Mouse (Mus musculus): Measurements from ENCODE around the gene Slc28a1. TPM values are rescaled to one million over a fixed set of nuclear protein-coding genes. Genes with fewer than 3 reads are reported as not detected.
"Not testable (repeated sequence)": the region's sequence is repeated elsewhere in the genome, so short reads cannot be mapped to it uniquely, and the experiment has no call there.

Slc28a1 gene
- total and polyA plus RNA-seq, 2 experiments from 2014 or later = 0.12 to 0.48 TPM

GRCm38 (mm10) chr7:81179494-81179893 lies 64.9 kb downstream of the Slc28a1 start:
- Histone ChIP-seq H3K4me2 (ENCODE audit: low read depth) (no peak overlapping the region), H3K9ac (no peak overlapping the region), H3K9me3 (ENCODE audit: low read length) (no peaks in the 10 kb centered on the region), H3K4me1 (ENCODE audit: insufficient read depth) (no peaks in the 10 kb centered on the region), H3K27me3 (ENCODE audit: insufficient read depth, low read length) (no peaks in the 10 kb centered on the region), H3K27ac (ENCODE audit: low read depth, low read length) (no peak overlapping the region), H3K4me3 (ENCODE audit: low read depth, low read length) (no peak overlapping the region), H3K36me3 (ENCODE audit: insufficient read depth) (no peaks in the 10 kb centered on the region)
- ATAC-seq = no peak
- DNase-seq = no peak
- WGBS = 72% methylated on average over 5 of the region's 5 CpGs
- TF ChIP-seq CTCF (IDR thresholded peaks at IDR 0.05; ENCODE audit: low read depth) = no peak

GRCm38 (mm10) chr7:81182492-81183175 lies 68.0 kb downstream of the Slc28a1 start:
- Histone ChIP-seq H3K4me3 (ENCODE audit: low read depth, low read length) (no peak overlapping the region), H3K4me1 (ENCODE audit: insufficient read depth) (no peaks in the 10 kb centered on the region), H3K27ac (ENCODE audit: low read depth, low read length) (no peak overlapping the region), H3K27me3 (ENCODE audit: insufficient read depth, low read length) (no peaks in the 10 kb centered on the region), H3K36me3 (ENCODE audit: insufficient read depth) (no peaks in the 10 kb centered on the region), H3K4me2 (ENCODE audit: low read depth) (no peak overlapping the region), H3K9ac (no peak overlapping the region), H3K9me3 (ENCODE audit: low read length) (no peaks in the 10 kb centered on the region)
- TF ChIP-seq CTCF (IDR thresholded peaks at IDR 0.05; ENCODE audit: low read depth) = no peak
- no peak for ATAC-seq
- DNase-seq = no peak
- WGBS = 83% methylated on average over 10 of the region's 10 CpGs

GRCm38 (mm10) chr7:81183181-81183580 lies 68.6 kb downstream of the Slc28a1 start:
- no peaks in the 10 kb centered on the region for H3K36me3 ChIP-seq (ENCODE audit: insufficient read depth)
- no peaks in the 10 kb centered on the region for H3K4me1 ChIP-seq (ENCODE audit: insufficient read depth)
- H3K9me3 ChIP-seq (ENCODE audit: low read length) = no peaks in the 10 kb centered on the region
- H3K9ac ChIP-seq = no peak overlapping the region
- no peaks in the 10 kb centered on the region for H3K27me3 ChIP-seq (ENCODE audit: insufficient read depth, low read length)
- no peak for DNase-seq
- no peak for ATAC-seq
- no peak overlapping the region for H3K4me2 ChIP-seq (ENCODE audit: low read depth)
- H3K27ac ChIP-seq (ENCODE audit: low read depth, low read length) = no peak overlapping the region
- no peak for TF ChIP-seq CTCF (IDR thresholded peaks at IDR 0.05; ENCODE audit: low read depth)
- no peak overlapping the region for H3K4me3 ChIP-seq (ENCODE audit: low read depth, low read length)

GRCm38 (mm10) chr7:81184136-81184535 lies 69.5 kb downstream of the Slc28a1 start:
- no peaks in the 10 kb centered on the region for H3K9me3 ChIP-seq (ENCODE audit: low read length)
- ATAC-seq = no peak
- no peak overlapping the region for H3K4me2 ChIP-seq (ENCODE audit: low read depth)
- no peak overlapping the region for H3K27ac ChIP-seq (ENCODE audit: low read depth, low read length)
- DNase-seq = no peak
- H3K9ac ChIP-seq = no peak overlapping the region
- no peaks in the 10 kb centered on the region for H3K27me3 ChIP-seq (ENCODE audit: insufficient read depth, low read length)
- no peak for TF ChIP-seq CTCF (IDR thresholded peaks at IDR 0.05; ENCODE audit: low read depth)
- 87% methylated on average over 2 of the region's 2 CpGs for WGBS
- H3K4me1 ChIP-seq (ENCODE audit: insufficient read depth) = no peaks in the 10 kb centered on the region
- H3K4me3 ChIP-seq (ENCODE audit: low read depth, low read length) = no peak overlapping the region
- no peaks in the 10 kb centered on the region for H3K36me3 ChIP-seq (ENCODE audit: insufficient read depth)

GRCm38 (mm10) chr7:81184651-81185050 lies 70.1 kb downstream of the Slc28a1 start:
- no peak overlapping the region for H3K27ac ChIP-seq (ENCODE audit: low read depth, low read length)
- no peak for DNase-seq
- H3K4me1 ChIP-seq (ENCODE audit: insufficient read depth) = no peaks in the 10 kb centered on the region
- WGBS = 89% methylated on average over 1 of the region's 1 CpGs
- TF ChIP-seq CTCF (IDR thresholded peaks at IDR 0.05; ENCODE audit: low read depth) = no peak
- H3K9me3 ChIP-seq (ENCODE audit: low read length) = no peaks in the 10 kb centered on the region
- H3K36me3 ChIP-seq (ENCODE audit: insufficient read depth) = no peaks in the 10 kb centered on the region
- no peak overlapping the region for H3K4me2 ChIP-seq (ENCODE audit: low read depth)
- no peaks in the 10 kb centered on the region for H3K27me3 ChIP-seq (ENCODE audit: insufficient read depth, low read length)
- H3K4me3 ChIP-seq (ENCODE audit: low read depth, low read length) = no peak overlapping the region
- no peak overlapping the region for H3K9ac ChIP-seq
- no peak for ATAC-seq

GRCm38 (mm10) chr7:81186036-81186435 lies 71.4 kb downstream of the Slc28a1 start:
- not testable (repeated sequence) for ATAC-seq; H3K4me2 ChIP-seq (ENCODE audit: low read depth); H3K36me3 ChIP-seq (ENCODE audit: insufficient read depth); H3K27ac ChIP-seq (ENCODE audit: low read depth, low read length); H3K27me3 ChIP-seq (ENCODE audit: insufficient read depth, low read length); H3K9ac ChIP-seq; DNase-seq; H3K4me3 ChIP-seq (ENCODE audit: low read depth, low read length); H3K4me1 ChIP-seq (ENCODE audit: insufficient read depth); H3K9me3 ChIP-seq (ENCODE audit: low read length)

- Histone ChIP-seq H3K36me3 (ENCODE audit: insufficient read depth) (no peaks in the 10 kb centered on the region), H3K27ac (ENCODE audit: low read depth, low read length) (no peak overlapping the region), H3K9me3 (ENCODE audit: low read length) (no peaks in the 10 kb centered on the region), H3K9ac (no peak overlapping the region), H3K4me1 (ENCODE audit: insufficient read depth) (no peaks in the 10 kb centered on the region), H3K4me3 (ENCODE audit: low read depth, low read length) (no peak overlapping the region), H3K27me3 (ENCODE audit: insufficient read depth, low read length) (no peaks in the 10 kb centered on the region), H3K4me2 (ENCODE audit: low read depth) (no peak overlapping the region)
- no peak for DNase-seq
- no peak for ATAC-seq
- 84% methylated on average over 9 of the region's 9 CpGs for WGBS
- no peak for TF ChIP-seq CTCF (IDR thresholded peaks at IDR 0.05; ENCODE audit: low read depth)
Measured at GRCm38 (mm10) chr7:81189180-81189579, 74.6 kb downstream of the Slc28a1 start.

Measured in forebrain, postnatal 0 days (tissue).